Mouse (Mus musculus) common myeloid progenitor, adult 5-6 weeks (primary cell): Measurements from ENCODE around the gene Lpp. TPM values are rescaled to one million over a fixed set of nuclear protein-coding genes. Genes with fewer than 3 reads are reported as not detected.
A peak's percentile ranks its signal among the peaks of the same experiment; 100 is the strongest.

Experiments
- ATAC-seq: replicated peaks from 2 replicates; pipeline ENCODE4 v1.8.0; 2016; ENCODE audit warnings: low read depth, mild to moderate bottlenecking, moderate TSS enrichment, inconsistent platforms; ENCODE audit not compliant: poor library complexity, severe bottlenecking
- total RNA-seq: library from RNA; stranded (forward); fragments of 200-1000, 187-1606 nt; gene quantifications from 2 replicates; pipeline ENCODE4 v1.2.3, GENCODE M21; 2017

Lpp gene
- total RNA-seq, 1 experiment from 2014 or later = 4.2 TPM

DNA sequence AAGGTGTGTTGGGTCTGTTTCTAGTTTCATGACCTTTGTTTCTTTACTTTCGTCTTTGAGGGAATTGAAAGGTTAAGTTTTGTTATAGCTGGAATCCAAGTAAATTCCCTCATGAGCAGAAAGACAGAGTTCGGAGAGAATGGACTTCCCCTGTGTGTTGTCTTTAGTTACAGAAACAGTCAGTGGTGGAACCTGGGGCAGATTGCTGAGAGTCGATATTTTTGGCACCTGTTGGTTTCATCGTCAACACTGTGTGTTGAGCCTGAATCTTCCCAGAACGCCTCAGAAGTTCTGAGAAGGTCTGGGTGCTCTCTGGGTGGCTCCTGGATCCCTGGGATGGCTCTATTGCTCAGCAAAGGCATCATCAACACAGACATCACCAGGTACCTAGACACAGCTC lies 201.2 kb downstream of the Lpp start:
- ATAC-seq = no peak

DNA sequence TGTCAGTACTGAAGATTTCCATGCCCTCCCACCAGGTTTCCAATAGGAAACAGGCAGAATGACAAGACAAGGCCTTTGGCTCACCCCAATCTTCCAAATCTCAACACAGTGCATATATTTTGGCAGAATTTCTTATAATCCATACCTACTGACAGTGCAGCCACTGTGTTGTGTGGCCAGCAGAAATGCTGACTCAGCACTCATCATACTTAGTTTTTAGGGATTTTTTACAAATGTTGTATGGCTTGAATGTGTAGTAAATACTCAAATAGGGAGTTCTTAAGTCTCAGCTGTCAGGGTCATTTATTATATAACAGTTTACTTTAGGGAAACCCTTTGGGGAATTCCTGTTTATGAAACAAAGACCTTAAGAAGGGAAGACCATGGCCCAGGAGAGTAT lies 202.2 kb downstream of the Lpp start:
- ATAC-seq = no peak

GRCm38 (mm10) chr16:24598567-24598966 lies 205.3 kb downstream of the Lpp start:
- ATAC-seq = no peak

GRCm38 (mm10) chr16:24599766-24600165 lies 206.5 kb downstream of the Lpp start:
- ATAC-seq = peak; percentile 86

GRCm38 (mm10) chr16:24600260-24600948 lies 207.1 kb downstream of the Lpp start:
- ATAC-seq = no peak

GRCm38 (mm10) chr16:24603342-24603741 lies 210.0 kb downstream of the Lpp start:
- ATAC-seq = peak; percentile 71

DNA sequence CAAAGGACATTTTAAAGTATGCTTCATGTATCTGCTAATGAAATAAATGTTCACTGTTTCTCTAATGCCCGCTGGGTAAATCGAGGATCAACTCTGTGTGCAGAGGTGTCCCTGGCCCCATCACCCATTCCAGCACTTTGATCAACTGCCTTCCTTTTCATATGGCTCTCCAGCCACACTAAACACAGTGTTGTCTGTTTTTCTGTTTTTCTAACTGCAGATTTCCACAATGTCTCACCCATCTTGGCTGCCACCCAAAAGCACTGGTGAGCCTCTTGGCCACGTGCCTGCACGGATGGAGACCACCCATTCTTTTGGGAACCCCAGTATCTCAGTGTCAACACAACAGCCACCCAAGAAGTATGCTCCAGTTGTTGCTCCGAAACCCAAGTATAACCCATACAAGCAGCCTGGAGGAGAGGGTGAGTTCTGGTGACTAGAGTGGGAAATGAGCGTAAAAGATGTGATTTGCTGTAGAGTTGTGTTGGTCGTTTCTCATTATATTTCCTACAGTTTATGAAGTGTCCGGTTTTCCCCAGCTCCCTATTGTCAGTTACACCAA lies 214.7 kb downstream of the Lpp start:
- no peak for ATAC-seq

- ATAC-seq = no peak
Observed at GRCm38 (mm10) chr16:24619458-24619857, 226.2 kb downstream of the Lpp start.

GRCm38 (mm10) chr16:24620021-24620420 lies 226.7 kb downstream of the Lpp start:
- peak; percentile 71 for ATAC-seq

DNA sequence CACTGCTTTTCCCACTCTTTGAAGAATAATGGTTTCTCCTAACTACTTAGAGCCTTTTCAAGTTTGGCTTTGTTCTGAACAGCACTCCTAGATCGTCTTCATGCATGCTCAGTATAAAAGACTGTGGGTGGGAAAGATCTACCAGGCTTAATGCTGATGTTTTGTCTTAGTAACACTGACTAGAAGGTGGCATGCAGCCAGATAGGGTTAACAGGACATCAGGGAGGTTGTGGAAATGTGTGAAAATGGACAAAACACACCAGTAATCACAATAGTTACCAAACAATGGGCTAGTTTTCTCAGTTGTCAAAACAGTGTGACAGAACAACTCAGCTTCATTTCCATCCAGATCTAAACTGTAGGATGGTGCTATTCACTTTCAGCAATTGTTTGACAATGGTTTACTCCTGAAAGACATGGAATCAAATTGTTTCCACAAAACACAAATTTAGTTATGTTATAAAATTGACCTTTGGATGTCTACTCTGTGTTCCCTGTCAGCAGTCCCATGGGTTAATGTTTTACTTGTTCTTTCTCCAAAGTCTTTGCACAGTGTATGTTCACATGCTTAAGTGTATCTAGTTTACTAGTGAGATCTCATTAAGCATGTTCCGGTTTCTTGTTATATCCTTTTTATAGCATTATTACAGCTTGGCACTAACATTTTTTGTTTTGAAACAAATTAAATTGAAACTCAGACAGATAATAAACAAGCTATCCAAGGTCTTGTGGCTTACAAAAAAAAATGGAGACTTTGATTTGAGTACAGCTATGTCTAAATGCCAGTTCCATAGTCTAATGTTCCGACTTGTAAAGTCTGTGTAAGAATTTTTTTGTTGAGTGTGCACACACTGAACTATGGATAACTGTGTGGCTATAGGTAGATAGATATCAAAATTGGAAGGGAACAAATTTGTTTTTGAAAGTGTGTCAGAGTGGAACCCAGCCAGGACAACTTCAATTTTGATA lies 229.2 kb downstream of the Lpp start:
- no peak for ATAC-seq

DNA sequence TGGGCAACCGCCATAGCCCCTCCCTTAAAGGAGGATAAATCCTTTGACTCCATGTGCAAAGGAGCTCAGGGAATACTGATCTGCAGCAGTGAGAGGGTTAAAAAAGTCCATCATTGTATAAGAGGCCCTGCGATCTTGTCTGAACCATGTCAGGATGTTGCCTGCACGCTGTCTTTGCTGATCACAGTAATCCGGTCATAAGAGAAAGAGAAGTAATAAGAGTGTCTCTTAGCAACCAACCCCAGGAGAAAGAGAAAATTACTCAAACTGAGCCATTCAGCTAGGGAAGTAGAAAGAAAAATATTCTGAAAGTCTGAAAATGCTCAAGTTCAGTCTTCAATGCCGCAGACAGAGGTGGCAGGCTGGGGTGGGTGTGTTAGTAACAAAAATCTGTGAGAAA lies 231.0 kb downstream of the Lpp start:
- ATAC-seq = peak; percentile 35; the same call in 1 of the 2 replicates

- no peak for ATAC-seq
Observed at GRCm38 (mm10) chr16:24625576-24625975, 232.3 kb downstream of the Lpp start.

DNA sequence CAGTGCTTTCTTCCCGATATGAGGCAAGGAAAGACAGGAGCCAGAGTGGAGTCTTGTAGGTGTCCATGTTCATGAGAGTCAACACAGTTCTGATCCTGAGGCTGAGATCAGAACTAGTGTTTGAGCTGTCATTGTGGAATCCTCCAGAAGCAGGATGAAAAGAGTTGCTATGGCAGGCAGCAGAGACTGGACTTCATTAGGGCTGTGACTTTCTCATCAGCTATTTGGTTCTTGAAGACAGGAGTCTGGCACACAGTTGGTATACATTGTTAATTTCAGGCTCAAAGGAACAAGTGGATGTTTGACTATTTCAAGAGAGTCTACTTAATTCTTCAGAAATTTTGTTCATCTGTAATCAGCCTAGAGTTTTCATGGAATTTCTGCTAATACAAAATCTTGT lies 235.5 kb downstream of the Lpp start:
- ATAC-seq = no peak

GRCm38 (mm10) chr16:24629218-24630172 lies 236.2 kb downstream of the Lpp start:
- peak; percentile 90 for ATAC-seq

GRCm38 (mm10) chr16:24635381-24635919 lies 242.1 kb downstream of the Lpp start:
- ATAC-seq = no peak

DNA sequence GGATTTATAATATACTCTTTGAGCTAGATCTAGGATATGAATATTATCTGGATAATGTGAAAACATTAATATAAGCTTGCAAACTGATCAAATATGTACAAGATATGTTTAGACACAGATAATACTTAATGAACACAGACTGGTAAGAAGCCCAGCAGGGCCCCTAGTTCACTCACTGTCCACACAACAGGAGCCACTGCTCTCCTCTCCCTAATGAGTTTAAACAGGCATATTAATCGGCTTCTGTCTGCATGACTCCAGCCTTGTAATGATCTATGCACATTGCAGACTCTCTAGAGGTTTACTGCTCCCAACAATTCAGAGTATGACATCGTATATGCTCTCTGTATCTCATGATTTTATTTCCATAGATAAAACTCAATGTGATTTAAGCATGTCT lies 243.6 kb downstream of the Lpp start:
- ATAC-seq = no peak

GRCm38 (mm10) chr16:24641003-24641797 lies 247.9 kb downstream of the Lpp start:
- ATAC-seq = no peak

- ATAC-seq = no peak
Observed at GRCm38 (mm10) chr16:24643024-24643635, 249.8 kb downstream of the Lpp start.
